Mouse (Mus musculus) layer of hippocampus, adult 9-11 months (tissue): ENCODE data around the gene Rmi1.
A peak's percentile ranks its signal among the peaks of the same experiment; 100 is the strongest.
"Not testable (repeated sequence)": the region's sequence is repeated elsewhere in the genome, so short reads cannot be mapped to it uniquely, and the experiment has no call there.

Source experiments
- DNase-seq: peaks from one replicate; pipeline ENCODE4 v3.0.0; 2022

Rmi1 gene

GRCm38 (mm10) chr13:58401135-58402002, 679 bp upstream of the Rmi1 start:
- peak; percentile 65 for DNase-seq

GRCm38 (mm10) chr13:58402744-58403110, 679 bp downstream of the Rmi1 start:
- no peak for DNase-seq

- not testable (repeated sequence) for DNase-seq
These were observed 1.2 kb downstream of the Rmi1 start, which contains the start of gene Hnrnpk for GRCm38 (mm10) chr13:58403243-58403642. Gene Hnrnpk, minus strand, starts transcription at chr13:58403343.

- DNase-seq = no peak
These were observed 9.0 kb downstream of the Rmi1 start for GRCm38 (mm10) chr13:58411073-58411472.

- no peak for DNase-seq
These were observed 13.3 kb downstream of the Rmi1 start for GRCm38 (mm10) chr13:58415374-58415773.

- DNase-seq = no peak
These were observed 13.8 kb downstream of the Rmi1 start for GRCm38 (mm10) chr13:58415838-58416237.

- no peak for DNase-seq
These were observed 16.6 kb downstream of the Rmi1 start for GRCm38 (mm10) chr13:58418656-58419055.

GRCm38 (mm10) chr13:58419266-58419665, 17.2 kb downstream of the Rmi1 start:
- no peak for DNase-seq

GRCm38 (mm10) chr13:58421026-58421425, 19.0 kb downstream of the Rmi1 start:
- DNase-seq = no peak

GRCm38 (mm10) chr13:58422242-58422641, 20.2 kb downstream of the Rmi1 start:
- no peak for DNase-seq

GRCm38 (mm10) chr13:58423061-58423660, 21.1 kb downstream of the Rmi1 start:
- DNase-seq = no peak

GRCm38 (mm10) chr13:58439716-58440115, 37.7 kb downstream of the Rmi1 start:
- DNase-seq = no peak

- no peak for DNase-seq
These were observed 41.3 kb downstream of the Rmi1 start for GRCm38 (mm10) chr13:58443326-58443725.

- no peak for DNase-seq
These were observed 41.7 kb downstream of the Rmi1 start for GRCm38 (mm10) chr13:58443787-58444186.

- no peak for DNase-seq
These were observed 44.5 kb downstream of the Rmi1 start for GRCm38 (mm10) chr13:58446541-58446940.

- DNase-seq = no peak
These were observed 48.6 kb downstream of the Rmi1 start for GRCm38 (mm10) chr13:58450459-58451182.

GRCm38 (mm10) chr13:58452246-58452645, 50.2 kb downstream of the Rmi1 start:
- no peak for DNase-seq

- no peak for DNase-seq
These were observed 50.8 kb downstream of the Rmi1 start for GRCm38 (mm10) chr13:58452651-58453413.

GRCm38 (mm10) chr13:58453541-58453940, 51.5 kb downstream of the Rmi1 start:
- no peak for DNase-seq

- DNase-seq = peak; percentile 48
These were observed 54.5 kb downstream of the Rmi1 start for GRCm38 (mm10) chr13:58456547-58456946.

- not testable (repeated sequence) for DNase-seq
These were observed 56.8 kb downstream of the Rmi1 start for GRCm38 (mm10) chr13:58458811-58459210.
